Mouse (Mus musculus) liver, embryonic 11.5 days (tissue): ENCODE measurements around the gene 2010111I01Rik. TPM values are rescaled to one million over a fixed set of nuclear protein-coding genes. Genes with fewer than 3 reads are reported as not detected.

Experiments
- ATAC-seq: fragments of 200-750 bp; cut with Nextera tagmentation; replicated peaks from 2 replicates; pipeline ENCODE4 v1.8.0; 2017; ENCODE audit warnings: moderate number of reproducible peaks, mild to moderate bottlenecking, moderate TSS enrichment, moderate library complexity; ENCODE audit not compliant: low FRiP score
- DNase-seq: peaks from one replicate; pipeline ENCODE4 v3.0.0-alpha.2; 2017; ENCODE audit warnings: low spot score
- H3K27ac ChIP-seq: fragments of 300-500 bp; sonication (generic); 2 replicates; pipeline ENCODE4 v1.5.1; 2014; ENCODE audit warnings: mild to moderate bottlenecking, low read depth, low read length, control low read depth
- H3K27me3 ChIP-seq: fragments of 300-500 bp; sonication (generic); replicated peaks from 2 replicates; pipeline ENCODE4 v1.6.1; 2014; ENCODE audit warnings: low read length, mixed read lengths; ENCODE audit not compliant: control insufficient read depth, insufficient read depth
- H3K36me3 ChIP-seq: fragments of 300-500 bp; sonication (generic); 2 replicates; pipeline ENCODE4 v1.6.1; 2014; ENCODE audit warnings: mild to moderate bottlenecking, low read length, moderate library complexity, mixed read lengths; ENCODE audit not compliant: control insufficient read depth, insufficient read depth
- H3K4me1 ChIP-seq: fragments of 300-500 bp; sonication (generic); replicated peaks from 2 replicates; pipeline ENCODE4 v1.6.1; 2014; ENCODE audit warnings: low read length, mixed read lengths; ENCODE audit not compliant: control insufficient read depth, insufficient read depth
- H3K4me2 ChIP-seq: fragments of 300-500 bp; sonication (generic); 2 replicates; pipeline ENCODE4 v1.6.1; 2014; ENCODE audit warnings: mild to moderate bottlenecking, control low read depth, moderate library complexity
- H3K4me3 ChIP-seq: fragments of 300-500 bp; sonication (generic); 2 replicates; pipeline ENCODE4 v1.5.1; 2014; ENCODE audit warnings: low read depth, low read length, control low read depth
- H3K9ac ChIP-seq: fragments of 300-500 bp; sonication (generic); 2 replicates; pipeline ENCODE4 v1.6.1; 2014; ENCODE audit warnings: low read depth, low read length, control low read depth
- H3K9me3 ChIP-seq: fragments of 300-500 bp; sonication (generic); 2 replicates; pipeline ENCODE4 v1.6.1; 2016; ENCODE audit warnings: low read length, inconsistent platforms, mixed read lengths; ENCODE audit not compliant: control insufficient read depth
- WGBS: fragments of 180-500 bp; shearing (Covaris S2); extraction: QIAGEN DNeasy Blood & Tissue Kit; methylation state at CpG from one replicate; pipeline ENCODE4 v1.1.7; 2014; 5-methylcytosine and 5-hydroxymethylcytosine counted together
- polyA plus RNA-seq: library from polyadenylated mRNA; unstranded; fragments of >200 nt; fragmentation: Nextera tagmentation; extraction: Ambion mirVana; gene quantifications from 2 replicates; pipeline ENCODE4 v1.2.1, GENCODE M21; 2014

Gene 2010111I01Rik
- polyA plus RNA-seq, 1 experiment from 2014 or later = 30.6 TPM

GRCm38 (mm10) chr13:63170282-63171073 is 205.8 kb downstream of the 2010111I01Rik start:
- no peak for DNase-seq
- no peak overlapping the region for H3K27ac ChIP-seq
- no peaks in the 10 kb centered on the region; the same call in 1 of the 2 replicates for H3K9me3 ChIP-seq

GRCm38 (mm10) chr13:63171347-63172096 is 206.8 kb downstream of the 2010111I01Rik start:
- Histone ChIP-seq H3K4me3 (no peak overlapping the region), H3K27ac (no peak overlapping the region), H3K9me3 (no peaks in the 10 kb centered on the region), H3K27me3 (no peaks in the 10 kb centered on the region), H3K4me1 (no peaks in the 10 kb centered on the region), H3K36me3 (no peaks in the 10 kb centered on the region), H3K4me2 (no peak overlapping the region), H3K9ac (no peak overlapping the region)
- WGBS = 72% methylated on average over 13 of the region's 13 CpGs
- DNase-seq (no peak), ATAC-seq (no peak)

More at GRCm38 (mm10) chr13:63170282-63171073, 205.8 kb downstream of the 2010111I01Rik start:
- no peak overlapping the region for H3K4me3 ChIP-seq
- no peaks in the 10 kb centered on the region for H3K27me3 ChIP-seq
- no peak overlapping the region for H3K9ac ChIP-seq
- 70% methylated on average over 11 of the region's 11 CpGs for WGBS
- H3K4me2 ChIP-seq = no peak overlapping the region
- no peaks in the 10 kb centered on the region for H3K4me1 ChIP-seq
- no peaks in the 10 kb centered on the region for H3K36me3 ChIP-seq
- ATAC-seq = no peak

- H3K27ac ChIP-seq = no peak overlapping the region
- H3K4me3 ChIP-seq = no peak overlapping the region
- H3K27me3 ChIP-seq = no peaks in the 10 kb centered on the region
- H3K4me1 ChIP-seq = no peaks in the 10 kb centered on the region
- no peaks in the 10 kb centered on the region for H3K9me3 ChIP-seq
- H3K36me3 ChIP-seq = no peaks in the 10 kb centered on the region
- ATAC-seq (no peak), DNase-seq (no peak)
- H3K9ac ChIP-seq = no peak overlapping the region
- 80% methylated on average over 3 of the region's 3 CpGs for WGBS
- no peak overlapping the region for H3K4me2 ChIP-seq
These were observed 207.4 kb downstream of the 2010111I01Rik start for GRCm38 (mm10) chr13:63172097-63172445.

GRCm38 (mm10) chr13:63174252-63175020 is 209.7 kb downstream of the 2010111I01Rik start:
- DNase-seq = no peak
- H3K4me1 ChIP-seq = no peaks in the 10 kb centered on the region
- H3K27me3 ChIP-seq = no peaks in the 10 kb centered on the region
- no peak for ATAC-seq
- H3K4me3 ChIP-seq = no peak overlapping the region
- H3K9ac ChIP-seq = no peak overlapping the region
- H3K36me3 ChIP-seq = no peaks in the 10 kb centered on the region
- H3K27ac ChIP-seq = no peak overlapping the region
- WGBS = 53% methylated on average over 6 of the region's 6 CpGs
- H3K9me3 ChIP-seq = no peaks in the 10 kb centered on the region
- no peak overlapping the region for H3K4me2 ChIP-seq

- Histone ChIP-seq H3K4me1 (no peaks in the 10 kb centered on the region), H3K9me3 (no peaks in the 10 kb centered on the region), H3K27ac (no peak overlapping the region), H3K36me3 (no peaks in the 10 kb centered on the region), H3K27me3 (no peaks in the 10 kb centered on the region), H3K4me3 (no peak overlapping the region), H3K9ac (no peak overlapping the region), H3K4me2 (no peak overlapping the region)
- WGBS = 74% methylated on average over 4 of the region's 4 CpGs
- DNase-seq = no peak
- ATAC-seq = no peak
These were observed 211.4 kb downstream of the 2010111I01Rik start for GRCm38 (mm10) chr13:63176131-63176530.

GRCm38 (mm10) chr13:63177232-63177631 is 212.5 kb downstream of the 2010111I01Rik start:
- Histone ChIP-seq H3K9ac (no peak overlapping the region), H3K27me3 (no peaks in the 10 kb centered on the region), H3K27ac (no peak overlapping the region), H3K36me3 (no peaks in the 10 kb centered on the region), H3K9me3 (no peaks in the 10 kb centered on the region), H3K4me1 (no peaks in the 10 kb centered on the region), H3K4me3 (no peak overlapping the region), H3K4me2 (no peak overlapping the region)
- DNase-seq (no peak), ATAC-seq (no peak)
- 78% methylated on average over 4 of the region's 4 CpGs for WGBS

GRCm38 (mm10) chr13:63180641-63181235 is 216.0 kb downstream of the 2010111I01Rik start:
- no peaks in the 10 kb centered on the region for H3K4me1 ChIP-seq

GRCm38 (mm10) chr13:63184946-63185345 is 220.3 kb downstream of the 2010111I01Rik start:
- DNase-seq (no peak), ATAC-seq (no peak)
- H3K4me2 ChIP-seq = no peak overlapping the region
- H3K27ac ChIP-seq = no peak overlapping the region
- 0 out of 2 replicates have a peak, but pooled peaks cover 7% of the 10 kb centered on the region for H3K4me1 ChIP-seq
- H3K27me3 ChIP-seq = no peaks in the 10 kb centered on the region
- no peak overlapping the region for H3K9ac ChIP-seq
- H3K4me3 ChIP-seq = no peak overlapping the region
- no peaks in the 10 kb centered on the region for H3K36me3 ChIP-seq
- no peaks in the 10 kb centered on the region for H3K9me3 ChIP-seq
- 76% methylated on average over 6 of the region's 6 CpGs for WGBS

More at GRCm38 (mm10) chr13:63180641-63181235, 216.0 kb downstream of the 2010111I01Rik start:
- DNase-seq (no peak), ATAC-seq (no peak)
- 85% methylated on average over 4 of the region's 4 CpGs for WGBS
- H3K27ac ChIP-seq = no peak overlapping the region
- no peaks in the 10 kb centered on the region for H3K36me3 ChIP-seq
- H3K9ac ChIP-seq = no peak overlapping the region
- H3K27me3 ChIP-seq = no peaks in the 10 kb centered on the region
- no peak overlapping the region for H3K4me3 ChIP-seq
- no peak overlapping the region for H3K4me2 ChIP-seq
- H3K9me3 ChIP-seq = no peaks in the 10 kb centered on the region
